Mouse (Mus musculus): Measurements from ENCODE around the gene Gpr143. TPM values are rescaled to one million over a fixed set of nuclear protein-coding genes. Genes with fewer than 3 reads are reported as not detected.
"Not testable (repeated sequence)": the region's sequence is repeated elsewhere in the genome, so short reads cannot be mapped to it uniquely, and the experiment has no call there.

The Gpr143 gene
- not detected for total RNA-seq (2021)
- long read RNA-seq, experiment 1: 0 reads
- long read RNA-seq, experiment 2: 0 reads

GRCm38 (mm10) chrX:152781720-152782403, at the start of gene Gpr143:
Gpr143 (plus strand) TSS chrX:152781921.
- DNase-seq: no peak

- no peak for DNase-seq
Measured at GRCm38 (mm10) chrX:152735283-152735682, 46.4 kb upstream of the Gpr143 start.

DNA sequence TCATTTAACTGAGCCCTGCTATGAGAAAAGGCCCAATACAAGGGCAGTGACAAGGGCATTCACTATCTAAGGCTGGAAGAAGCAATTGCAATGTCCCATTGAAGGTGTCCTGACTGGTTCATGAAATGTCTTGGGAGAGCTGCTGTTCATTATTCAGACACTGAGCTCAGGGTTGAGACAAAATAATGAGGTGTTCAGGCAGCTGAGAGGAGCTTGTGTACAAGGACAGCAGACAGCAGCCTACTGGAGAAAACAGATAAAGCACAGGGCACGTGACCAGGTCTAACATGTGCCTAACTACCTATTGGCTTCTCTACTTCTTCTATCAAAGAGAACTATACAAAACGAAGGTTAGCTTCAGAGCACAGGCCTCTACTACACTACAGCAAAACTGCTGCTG, 43.5 kb upstream of the Gpr143 start:
- no peak for DNase-seq

GRCm38 (mm10) chrX:152738759-152739368, 42.9 kb upstream of the Gpr143 start:
- no peak for DNase-seq

GRCm38 (mm10) chrX:152743642-152744041, 38.1 kb upstream of the Gpr143 start:
- no peak for DNase-seq

GRCm38 (mm10) chrX:152745925-152746324, 35.8 kb upstream of the Gpr143 start:
- no peak for DNase-seq

DNA sequence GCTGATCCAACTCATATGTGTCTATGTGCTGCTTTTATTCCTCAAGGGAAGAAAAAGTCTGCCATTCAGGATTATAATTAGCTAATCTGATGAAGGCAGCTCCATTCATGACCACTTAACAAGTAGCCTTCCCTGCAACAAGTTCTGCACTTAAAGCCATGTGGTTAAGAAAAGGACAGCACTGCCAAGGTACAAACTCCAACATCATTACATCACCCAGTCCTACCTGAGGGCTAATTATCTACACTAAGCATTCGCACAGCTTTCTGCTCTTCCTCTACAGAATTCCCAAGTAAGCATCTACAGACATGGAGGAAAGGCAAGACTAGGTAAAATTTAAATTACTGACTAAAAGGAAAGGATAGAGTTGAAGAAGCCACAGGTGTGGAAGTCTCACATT, 25.9 kb upstream of the Gpr143 start:
- DNase-seq: no peak

GRCm38 (mm10) chrX:152756293-152756692, 25.4 kb upstream of the Gpr143 start:
- DNase-seq: no peak

GRCm38 (mm10) chrX:152762437-152762836, 19.3 kb upstream of the Gpr143 start:
- no peak for DNase-seq

GRCm38 (mm10) chrX:152762855-152763254, 18.9 kb upstream of the Gpr143 start:
- no peak for DNase-seq

- DNase-seq: no peak
Measured at GRCm38 (mm10) chrX:152764171-152764570, 17.6 kb upstream of the Gpr143 start.

DNA sequence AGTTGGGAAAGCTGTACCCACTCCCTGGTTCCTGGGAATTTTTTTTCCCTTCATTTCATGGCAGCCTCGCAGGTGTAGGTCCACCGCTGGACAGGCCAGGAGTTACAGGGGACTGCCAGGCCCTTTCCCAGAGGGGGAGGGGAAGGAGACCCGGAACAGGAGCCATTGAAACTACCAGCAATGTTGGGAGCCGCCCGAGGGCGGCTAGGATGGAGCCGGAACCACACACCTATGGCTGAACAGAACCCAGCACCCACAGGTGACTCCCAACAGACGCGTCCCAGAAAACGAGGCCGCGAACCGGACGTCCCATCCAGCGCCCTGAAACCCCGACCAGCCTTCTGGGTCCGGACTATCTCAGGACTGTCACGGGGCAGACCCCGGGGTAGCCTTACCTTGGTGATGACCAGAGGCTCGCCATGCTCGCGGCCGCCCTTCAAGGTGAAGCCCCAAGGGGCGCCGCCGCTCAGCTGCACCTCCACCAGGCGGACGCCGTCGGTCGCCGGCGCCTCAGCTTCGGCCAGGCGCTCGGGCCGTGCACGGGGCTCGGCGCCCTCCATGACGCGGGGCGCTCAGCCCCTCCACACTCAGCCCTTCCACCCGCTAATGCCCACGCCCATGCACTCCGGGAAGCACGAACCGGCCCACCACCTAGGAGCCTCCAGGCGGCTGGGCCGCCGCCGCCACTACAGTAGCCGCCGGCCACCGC, 12.7 kb upstream of the Gpr143 start, which contains the start of gene Shroom2:
Shroom2 (minus strand) TSS at position 575 of the 709 bp plus-strand sequence.
- no peak for DNase-seq

- peak; percentile 46 for DNase-seq
Measured at GRCm38 (mm10) chrX:152769600-152770157, 12.0 kb upstream of the Gpr143 start.

- DNase-seq: no peak
Measured at GRCm38 (mm10) chrX:152788129-152788528, 6.4 kb downstream of the Gpr143 start.

DNA sequence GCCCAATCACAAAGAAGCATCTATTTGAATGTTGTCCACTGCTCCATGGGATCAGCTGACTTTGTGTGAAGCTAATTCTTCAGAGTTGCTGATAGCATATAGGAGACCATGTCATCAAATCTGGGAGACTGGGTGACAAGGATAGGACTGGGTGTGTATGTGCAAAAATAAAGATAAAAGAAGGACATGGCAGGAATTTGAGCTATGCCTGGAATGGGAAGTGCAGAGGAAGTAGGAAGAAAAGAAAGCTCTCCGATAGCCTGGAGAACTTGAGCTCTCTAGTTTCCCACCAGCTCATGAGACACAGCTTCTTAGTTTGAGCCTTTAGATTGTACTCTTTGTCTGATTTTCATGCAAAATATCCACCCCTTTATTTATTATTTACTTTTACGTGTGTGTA, 6.9 kb downstream of the Gpr143 start:
- no peak for DNase-seq

- no peak for DNase-seq
Measured at GRCm38 (mm10) chrX:152805317-152805716, 23.6 kb downstream of the Gpr143 start.

GRCm38 (mm10) chrX:152813339-152813738, 31.6 kb downstream of the Gpr143 start:
- DNase-seq: no peak

DNA sequence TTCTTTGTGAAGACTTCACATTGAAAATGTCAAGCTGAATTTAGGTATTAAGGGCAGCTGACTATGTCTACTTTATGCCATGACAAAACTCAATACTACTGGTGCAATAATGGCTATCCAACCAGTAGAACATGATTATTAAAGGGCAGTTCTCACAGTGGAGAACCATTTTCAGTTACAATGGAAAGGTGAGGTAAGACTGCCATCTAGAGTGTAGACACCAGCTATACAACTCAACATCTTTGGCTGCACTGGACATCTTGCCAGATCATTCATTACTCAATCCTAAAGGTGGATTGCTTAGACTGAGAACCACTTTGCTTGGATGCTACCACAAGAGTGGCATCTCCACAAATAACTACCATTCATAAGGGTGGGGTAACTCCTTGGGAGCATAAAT, 37.3 kb downstream of the Gpr143 start:
- DNase-seq: no peak

DNA sequence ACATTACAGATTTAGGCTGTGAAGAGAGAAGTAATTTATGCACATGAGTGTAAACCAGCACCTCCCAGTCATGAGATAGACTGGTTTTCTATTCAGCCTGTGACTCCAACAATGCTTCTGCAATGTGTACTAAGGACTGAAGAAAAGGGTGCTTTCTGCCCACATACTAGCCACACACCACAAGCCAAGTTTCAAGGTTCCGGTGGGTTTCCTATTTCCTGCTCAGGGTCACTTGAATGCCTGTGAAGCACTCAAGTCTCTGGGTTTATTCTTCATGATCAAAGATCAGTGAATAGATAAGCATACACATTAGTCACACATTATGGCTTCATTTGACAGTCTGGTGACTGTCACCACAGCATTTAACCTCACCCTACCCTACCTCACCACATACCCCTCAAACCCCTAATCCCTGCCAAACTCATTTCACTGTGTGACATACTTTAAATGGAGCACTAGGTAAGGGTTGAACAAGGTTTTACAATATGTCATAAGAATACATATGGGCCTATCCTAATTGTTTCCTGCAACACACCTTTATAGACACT, 49.4 kb downstream of the Gpr143 start:
- DNase-seq: not testable (repeated sequence)

DNA sequence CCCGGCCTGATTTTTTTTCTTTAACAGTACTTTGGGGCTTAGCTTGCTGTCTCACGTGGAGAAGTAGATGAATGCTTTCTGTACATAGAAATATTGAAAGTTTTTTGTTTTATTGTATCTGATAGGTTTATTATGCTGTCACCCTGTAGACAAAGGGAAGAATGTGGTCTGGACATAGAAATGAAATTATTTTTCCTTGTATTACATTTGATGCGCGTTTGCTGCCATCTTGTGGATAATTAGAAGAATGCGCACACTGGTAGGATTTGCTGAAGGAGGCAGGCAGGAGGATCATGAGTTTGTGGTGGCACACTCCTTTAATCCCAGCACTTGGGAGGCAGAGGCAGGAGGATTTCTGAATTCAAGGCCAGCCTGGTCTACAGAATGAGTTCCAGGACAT, 53.2 kb downstream of the Gpr143 start:
- DNase-seq: not testable (repeated sequence)

- no peak for DNase-seq
Measured at GRCm38 (mm10) chrX:152855076-152855772, 73.5 kb downstream of the Gpr143 start.
